Mouse (Mus musculus) cortical plate, adult 2 months (tissue): ENCODE results near the gene Slc39a3.

Source experiments
- CTCF ChIP-seq: fragments of 200-500 bp; IDR thresholded peaks from 2 replicates; pipeline ENCODE4 v1.5.1; 2011; ENCODE audit warnings: mild to moderate bottlenecking, control low read depth, low read length; ENCODE audit not compliant: insufficient read depth; ENCODE audit errors: extremely low read depth
- POLR2A ChIP-seq: fragments of 200-500 bp; IDR thresholded peaks from 2 replicates; pipeline ENCODE4 v1.6.1; 2011; ENCODE audit warnings: mild to moderate bottlenecking, low read length, control low read depth; ENCODE audit not compliant: insufficient read depth; ENCODE audit errors: extremely low read depth

- TF ChIP-seq CTCF = no peak
- no peak for TF ChIP-seq POLR2A
Observed at GRCm38 (mm10) chr10:81057406-81058130, 20.3 kb upstream of the Slc39a3 start.
